Mouse (Mus musculus) spleen, adult 2 months (tissue): ENCODE measurements around the gene Elp5. TPM values are rescaled to one million over a fixed set of nuclear protein-coding genes. Genes with fewer than 3 reads are reported as not detected.
"Not testable (repeated sequence)": the region's sequence is repeated elsewhere in the genome, so short reads cannot be mapped to it uniquely, and the experiment has no call there.

Source experiments
- DNase-seq, 2 experiments: peaks; one replicate each; pipeline versions ENCODE4 v3.0.0 to v3.0.0-alpha.2; 2012 to 2021; ENCODE audit warnings: low spot score in 2 of 2, low read depth in 1 of 2
- H3K27ac ChIP-seq: fragments of 200-500 bp; 2 replicates; pipeline ENCODE4 v1.5.1; 2012; ENCODE audit warnings: low read length, inconsistent platforms; ENCODE audit not compliant: insufficient read depth
- H3K27me3 ChIP-seq: fragments of 200-500 bp; 2 replicates; pipeline ENCODE4 v1.6.1; 2012; ENCODE audit warnings: mild to moderate bottlenecking, moderate library complexity, low read length, inconsistent platforms; ENCODE audit not compliant: control insufficient read depth, insufficient read depth
- H3K36me3 ChIP-seq: fragments of 200-500 bp; 2 replicates; pipeline ENCODE4 v1.6.1; 2012; ENCODE audit warnings: mild to moderate bottlenecking, low read length, inconsistent platforms; ENCODE audit not compliant: control insufficient read depth, insufficient read depth
- H3K4me1 ChIP-seq: fragments of 200-500 bp; 2 replicates; pipeline ENCODE4 v1.6.1; 2011; ENCODE audit warnings: inconsistent platforms; ENCODE audit not compliant: control insufficient read depth, insufficient read depth, insufficient read length
- H3K4me3 ChIP-seq: fragments of 200-500 bp; 2 replicates; pipeline ENCODE4 v1.5.1; 2011; ENCODE audit warnings: mild to moderate bottlenecking, inconsistent platforms; ENCODE audit not compliant: insufficient read depth, insufficient read length; ENCODE audit errors: extremely low read depth
- CTCF ChIP-seq: fragments of 200-500 bp; IDR thresholded peaks from 2 replicates; pipeline ENCODE4 v1.5.1; 2011; ENCODE audit warnings: mild to moderate bottlenecking, inconsistent platforms; ENCODE audit not compliant: insufficient read depth, insufficient read length, insufficient replicate concordance; ENCODE audit errors: extremely low read depth
- POLR2A ChIP-seq: fragments of 200-500 bp; IDR thresholded peaks from 2 replicates; pipeline ENCODE4 v1.6.1; 2011; ENCODE audit warnings: low read depth, low read length, inconsistent platforms
- WGBS: fragments of 180-500 bp; shearing (Covaris S2); methylation state at CpG from one replicate; pipeline ENCODE4 v1.1.7; 2018; 5-methylcytosine and 5-hydroxymethylcytosine counted together
- polyA plus RNA-seq: library from polyadenylated mRNA; depleted of rRNA; stranded (reverse); fragments of >200 nt; gene quantifications from 2 replicates; pipeline ENCODE4 v1.2.3, GENCODE M21; 2012

Elp5 gene
- polyA plus RNA-seq, 1 experiment = 32.5 TPM

DNA sequence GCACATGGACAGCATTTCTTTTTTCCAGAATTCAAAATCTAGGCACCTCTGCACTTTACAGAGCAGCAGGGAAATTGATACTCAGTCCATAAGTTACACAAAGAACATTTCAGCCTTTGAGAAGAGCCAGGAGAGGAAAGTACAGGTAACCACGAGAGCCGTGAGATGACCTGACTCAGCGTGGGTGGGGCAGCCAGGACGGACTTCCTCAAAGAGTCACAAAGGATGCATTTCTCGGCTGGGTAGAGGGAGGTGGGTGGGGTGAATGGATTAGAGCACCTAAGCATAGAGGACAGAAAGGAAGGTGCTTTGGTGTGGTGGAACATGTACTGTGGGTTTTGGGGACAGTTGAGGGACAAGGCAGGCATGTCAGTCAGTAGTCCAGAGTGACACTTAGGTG, 20.5 kb downstream of the Elp5 start:
- Histone ChIP-seq H3K27me3 (peaks cover 23% of the 10 kb centered on the region), H3K4me1 (peaks cover 14% of the 10 kb centered on the region), H3K27ac (no peak overlapping the region), H3K4me3 (no peak overlapping the region), H3K36me3 (no peaks in the 10 kb centered on the region)
- DNase-seq = no peak
- no peak for TF ChIP-seq CTCF
- no peak for TF ChIP-seq POLR2A
- 4% methylated on average over 5 of the region's 5 CpGs for WGBS

DNA sequence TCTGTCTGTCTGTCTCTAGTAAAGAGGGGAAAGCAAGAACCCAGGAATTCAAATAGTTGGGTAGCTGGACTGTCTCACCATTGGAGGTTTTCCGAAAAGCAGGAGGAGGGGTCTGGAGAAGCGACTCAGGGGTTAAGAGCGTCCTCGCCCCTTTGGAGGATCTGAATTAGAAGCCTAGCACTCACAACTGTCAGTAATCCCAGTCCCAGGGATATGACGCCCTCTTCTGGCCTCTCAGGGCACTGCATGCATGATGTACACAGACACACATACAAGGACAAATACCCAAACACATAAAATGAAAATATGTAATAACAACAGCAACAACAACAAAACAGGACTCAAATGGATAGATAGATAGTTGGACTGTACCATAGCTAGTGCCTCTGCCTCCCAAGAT, 21.7 kb downstream of the Elp5 start:
- Histone ChIP-seq H3K36me3 (no peaks in the 10 kb centered on the region), H3K4me3 (no peak overlapping the region), H3K27ac (no peak overlapping the region), H3K4me1 (peaks cover 3% of the 10 kb centered on the region), H3K27me3 (peaks cover 11% of the 10 kb centered on the region)
- DNase-seq = no peak
- 64% methylated on average over 5 of the region's 5 CpGs for WGBS
- TF ChIP-seq CTCF = no peak
- TF ChIP-seq POLR2A = no peak

DNA sequence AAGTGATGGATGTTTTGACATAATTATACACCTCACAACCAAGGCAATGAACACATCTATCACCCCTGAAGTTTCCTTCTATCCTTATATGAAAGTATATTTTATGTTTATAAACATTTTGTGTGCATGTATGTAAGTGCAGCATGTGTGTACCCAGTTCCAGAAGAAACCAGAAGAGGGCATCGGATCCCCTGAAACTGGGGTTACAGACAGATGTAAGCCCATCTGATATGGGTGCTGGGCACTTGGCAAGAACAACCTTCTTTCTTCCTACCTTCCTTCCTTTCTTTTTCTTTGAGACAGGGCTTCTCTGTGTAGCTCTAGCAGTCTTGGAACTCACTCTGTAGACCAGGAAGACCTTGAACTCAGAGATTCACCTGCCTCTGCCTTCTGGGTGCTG, 26.1 kb downstream of the Elp5 start:
- 66% methylated on average over 1 of the region's 1 CpGs for whole genome bisulfite sequencing

DNA sequence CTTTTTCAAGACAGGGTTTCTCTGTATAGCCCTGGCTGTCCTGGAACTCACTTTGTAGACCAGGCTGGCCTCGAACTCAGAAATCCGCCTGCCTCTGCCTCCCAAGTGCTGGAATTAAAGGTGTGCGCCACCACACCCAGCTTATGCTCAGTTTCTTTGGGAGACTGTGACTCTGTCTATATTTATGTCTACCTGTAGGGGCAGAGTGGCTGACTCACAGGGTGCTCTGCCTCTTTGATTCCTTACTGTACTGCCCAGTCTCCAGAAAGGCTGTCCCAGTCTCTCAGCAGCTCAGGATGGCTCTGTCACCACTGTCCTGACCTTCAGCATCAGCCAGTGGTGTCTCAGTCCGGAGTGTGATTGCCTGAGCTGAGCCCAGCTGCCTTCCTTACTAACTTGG, 26.7 kb downstream of the Elp5 start:
- H3K36me3 ChIP-seq, H3K4me1 ChIP-seq, H3K27me3 ChIP-seq, H3K4me3 ChIP-seq, DNase-seq, H3K27ac ChIP-seq: not testable (repeated sequence)
- WGBS = 76% methylated on average over 4 of the region's 4 CpGs

More for the DNA sequence above, 26.1 kb downstream of the Elp5 start:
- Histone ChIP-seq H3K4me3 (no peak overlapping the region), H3K27me3 (peaks cover 2% of the 10 kb centered on the region; the same call in 1 of the 2 replicates), H3K36me3 (no peaks in the 10 kb centered on the region), H3K27ac (no peak overlapping the region), H3K4me1 (no peaks in the 10 kb centered on the region)
- no peak for DNase-seq
- TF ChIP-seq POLR2A = no peak

DNA sequence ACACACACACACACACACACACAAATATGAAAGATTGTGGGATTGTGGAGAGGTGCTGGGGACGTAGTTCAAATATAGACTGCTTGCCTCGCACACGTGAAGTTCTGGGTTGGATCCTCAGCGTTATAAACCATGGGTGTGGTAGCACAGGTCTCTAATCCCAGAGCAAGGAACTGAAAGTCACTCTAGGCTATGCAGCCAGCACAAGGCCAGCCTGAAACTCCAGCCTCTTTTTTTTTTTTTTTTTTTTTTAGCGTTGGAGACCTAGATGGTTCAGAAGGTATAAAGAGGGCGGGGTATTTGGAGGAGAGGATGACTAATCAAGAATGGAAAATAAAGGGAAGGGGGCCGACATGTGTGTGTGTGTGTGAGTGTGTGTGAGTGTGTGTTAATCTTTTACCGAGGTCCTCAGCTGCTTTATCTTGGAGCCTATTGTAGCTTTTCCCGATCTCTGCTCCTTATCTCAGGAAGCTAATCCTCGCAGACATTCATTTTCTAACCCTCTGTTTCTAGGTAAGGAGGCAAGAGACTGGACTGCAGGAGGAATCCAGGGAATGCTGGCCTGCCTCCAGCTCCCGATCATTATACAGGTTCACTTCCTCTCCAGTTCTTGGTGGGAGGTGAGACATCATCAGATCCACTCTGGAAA, 28.9 kb downstream of the Elp5 start:
- no peak for TF ChIP-seq CTCF
- H3K4me3 ChIP-seq = no peak overlapping the region
- no peak overlapping the region for H3K27ac ChIP-seq
- 58% methylated on average over 11 of the region's 11 CpGs for WGBS
- peaks cover 2% of the 10 kb centered on the region for H3K27me3 ChIP-seq
- peaks cover 4% of the 10 kb centered on the region; the same call in 1 of the 2 replicates for H3K4me1 ChIP-seq
- H3K36me3 ChIP-seq = no peaks in the 10 kb centered on the region
- DNase-seq = no peak

DNA sequence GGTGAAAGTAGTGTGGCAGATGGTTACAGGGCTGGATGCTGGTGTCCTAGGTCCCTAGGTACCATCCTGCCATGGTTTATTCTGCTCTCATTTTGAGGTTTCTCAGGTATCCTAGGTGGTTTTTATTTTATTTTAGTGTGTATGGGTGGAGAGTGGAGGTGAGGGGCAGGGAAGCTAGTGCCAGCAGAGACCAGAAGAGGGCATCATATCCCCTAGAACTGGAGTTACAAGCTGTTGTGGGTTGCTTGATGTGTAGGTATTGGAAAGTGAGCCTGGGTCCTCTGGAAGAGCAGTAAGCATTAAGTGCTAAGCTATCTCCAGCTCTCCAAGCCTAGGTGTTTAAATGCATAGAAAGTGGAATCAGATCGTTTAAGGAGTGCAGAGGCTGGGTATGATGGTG, 30.0 kb downstream of the Elp5 start:
- TF ChIP-seq CTCF (no peak), POLR2A (no peak)
- WGBS = 59% methylated on average over 1 of the region's 1 CpGs
- no peak for DNase-seq
- peaks cover 4% of the 10 kb centered on the region for H3K27me3 ChIP-seq
- H3K4me1 ChIP-seq = peaks cover 4% of the 10 kb centered on the region; the same call in 1 of the 2 replicates
- no peak overlapping the region for H3K27ac ChIP-seq
- H3K4me3 ChIP-seq = no peak overlapping the region
- no peaks in the 10 kb centered on the region for H3K36me3 ChIP-seq

DNA sequence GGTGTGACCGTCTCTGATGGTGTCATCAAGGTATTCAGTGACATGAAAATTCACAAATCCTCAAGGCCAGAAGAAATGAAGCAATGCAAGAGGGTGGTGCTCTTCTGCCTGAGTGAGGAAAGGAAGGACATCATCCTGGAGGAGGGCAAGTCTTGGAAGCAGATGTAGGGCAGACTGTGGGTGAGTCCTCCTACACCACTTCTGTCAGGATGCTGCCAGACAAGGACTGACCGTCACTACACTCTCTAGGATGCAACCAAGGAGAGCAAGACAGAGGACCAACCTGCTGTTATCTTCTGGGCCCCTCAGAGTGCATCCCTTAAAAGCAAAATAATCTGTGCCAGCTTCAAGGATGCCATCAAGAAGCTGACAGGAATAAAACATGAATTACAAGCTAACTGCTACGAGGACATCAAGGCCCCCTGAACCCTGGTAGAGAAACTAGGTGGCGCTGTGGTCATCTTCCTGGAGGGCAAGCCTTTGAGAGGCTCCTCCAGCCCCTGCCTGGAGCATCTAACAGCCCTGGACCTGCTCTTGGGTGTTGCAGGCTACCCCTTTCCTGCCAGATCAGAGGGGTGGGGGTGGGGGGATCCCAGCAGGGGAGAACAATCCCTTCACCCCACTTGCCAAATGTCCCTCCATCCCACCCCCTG, 31.4 kb downstream of the Elp5 start:
- WGBS = 49% methylated on average over 4 of the region's 4 CpGs
- TF ChIP-seq POLR2A = no peak
- TF ChIP-seq CTCF = peak; percentile 5; the same call in 1 of the 2 replicates
- no peak overlapping the region for H3K27ac ChIP-seq
- H3K4me1 ChIP-seq = peaks cover 4% of the 10 kb centered on the region; the same call in 1 of the 2 replicates
- no peak overlapping the region for H3K4me3 ChIP-seq
- no peaks in the 10 kb centered on the region for H3K36me3 ChIP-seq
- no peak for DNase-seq
- peaks cover 4% of the 10 kb centered on the region for H3K27me3 ChIP-seq
